Mouse (Mus musculus): ENCODE measurements around the gene Ankrd65. TPM values are rescaled to one million over a fixed set of nuclear protein-coding genes. Genes with fewer than 3 reads are reported as not detected.

Gene Ankrd65
- polyA plus RNA-seq, 1 experiment from 2014 or later: not detected

DNA sequence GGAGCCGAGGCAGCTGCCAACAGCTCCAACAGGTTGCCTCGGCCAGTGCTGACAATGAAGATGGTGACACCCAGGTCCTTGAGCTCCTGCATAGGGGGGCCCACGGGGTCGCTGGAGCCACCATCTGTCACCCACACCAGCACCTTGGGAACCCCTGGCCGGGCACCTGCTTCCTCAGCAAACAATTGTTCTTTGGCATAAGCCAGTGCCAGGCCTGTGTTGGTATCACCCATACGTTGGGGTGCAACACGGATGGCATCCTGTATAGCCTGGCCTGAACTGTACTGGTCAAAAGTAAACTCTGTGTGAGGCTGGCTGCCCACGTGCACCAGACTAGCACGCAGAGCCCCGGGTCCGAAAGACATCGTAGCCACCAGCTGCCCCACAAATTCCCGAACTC is 17.5 kb upstream of the Ankrd65 start:
- H3K36me3 ChIP-seq (ENCODE audit: control insufficient read depth, insufficient read depth, low read length): no peaks in the 10 kb centered on the region
- no peaks in the 10 kb centered on the region for H3K9me3 ChIP-seq (ENCODE audit: control insufficient read depth, low read length)
- no peaks in the 10 kb centered on the region for H3K27me3 ChIP-seq (ENCODE audit: control insufficient read depth, insufficient read depth, low read length)
- no peak overlapping the region for H3K4me3 ChIP-seq (ENCODE audit: low read depth, low read length)
- no peak overlapping the region for H3K27ac ChIP-seq (ENCODE audit: low read depth, low read length)
- 84% methylated on average over 13 of the region's 13 CpGs for WGBS
- DNase-seq (ENCODE audit: low spot score) (no peak), ATAC-seq (ENCODE audit: insufficient read depth, low FRiP score, low TSS enrichment) (no peak)
- peaks cover 6% of the 10 kb centered on the region for H3K4me1 ChIP-seq (ENCODE audit: control insufficient read depth, insufficient read depth, low read length)
- H3K4me2 ChIP-seq (ENCODE audit: low read depth): no peak overlapping the region
- no peak overlapping the region for H3K9ac ChIP-seq (ENCODE audit: low read length)

DNA sequence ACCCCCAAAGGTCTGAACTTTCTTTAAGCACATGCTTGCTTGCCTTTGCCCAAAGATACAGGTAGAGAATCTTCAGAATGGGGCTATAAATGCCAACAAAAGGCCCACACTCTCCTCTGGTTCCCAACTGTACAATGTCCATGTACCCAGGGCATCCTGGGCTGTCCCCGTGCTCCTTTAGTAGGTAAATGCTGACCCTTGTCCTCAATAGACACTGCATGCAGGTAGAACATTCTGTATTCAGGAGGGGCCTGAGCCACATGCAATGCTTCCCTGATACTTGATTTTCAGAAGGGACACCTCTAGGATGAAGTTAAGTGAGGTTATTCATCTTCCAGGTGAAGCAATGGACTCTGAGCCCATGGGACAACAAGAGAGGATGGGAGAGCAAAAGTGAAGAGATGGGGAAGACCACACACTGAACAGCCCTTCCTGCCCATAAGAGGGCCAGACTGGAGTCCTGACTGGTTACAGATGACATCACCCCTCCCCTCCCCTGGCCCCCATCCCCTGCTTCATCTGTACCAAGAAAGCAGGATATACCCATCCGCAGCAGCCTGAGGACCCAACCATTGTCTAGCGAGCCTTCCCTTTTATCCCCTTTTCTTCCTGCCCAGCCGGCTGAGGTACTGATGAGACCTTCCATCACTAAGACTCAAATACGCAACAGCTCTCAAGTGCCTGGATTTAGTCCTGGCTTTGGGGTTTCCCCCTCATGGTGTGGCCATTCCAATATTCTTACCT is 16.7 kb upstream of the Ankrd65 start:
- H3K27me3 ChIP-seq (ENCODE audit: control insufficient read depth, insufficient read depth, low read length): no peaks in the 10 kb centered on the region
- DNase-seq (ENCODE audit: low spot score) (no peak), ATAC-seq (ENCODE audit: insufficient read depth, low FRiP score, low TSS enrichment) (no peak)
- WGBS: 49% methylated on average over 5 of the region's 5 CpGs
- no peaks in the 10 kb centered on the region for H3K36me3 ChIP-seq (ENCODE audit: control insufficient read depth, insufficient read depth, low read length)
- no peak overlapping the region for H3K9ac ChIP-seq (ENCODE audit: low read length)
- peaks cover 6% of the 10 kb centered on the region for H3K4me1 ChIP-seq (ENCODE audit: control insufficient read depth, insufficient read depth, low read length)
- no peaks in the 10 kb centered on the region for H3K9me3 ChIP-seq (ENCODE audit: control insufficient read depth, low read length)
- peak overlapping the region; percentile 68 for H3K4me2 ChIP-seq (ENCODE audit: low read depth)
- H3K4me3 ChIP-seq (ENCODE audit: low read depth, low read length): peak overlapping the region; percentile 30; the same call in 1 of the 2 replicates
- H3K27ac ChIP-seq (ENCODE audit: low read depth, low read length): no peak overlapping the region

DNA sequence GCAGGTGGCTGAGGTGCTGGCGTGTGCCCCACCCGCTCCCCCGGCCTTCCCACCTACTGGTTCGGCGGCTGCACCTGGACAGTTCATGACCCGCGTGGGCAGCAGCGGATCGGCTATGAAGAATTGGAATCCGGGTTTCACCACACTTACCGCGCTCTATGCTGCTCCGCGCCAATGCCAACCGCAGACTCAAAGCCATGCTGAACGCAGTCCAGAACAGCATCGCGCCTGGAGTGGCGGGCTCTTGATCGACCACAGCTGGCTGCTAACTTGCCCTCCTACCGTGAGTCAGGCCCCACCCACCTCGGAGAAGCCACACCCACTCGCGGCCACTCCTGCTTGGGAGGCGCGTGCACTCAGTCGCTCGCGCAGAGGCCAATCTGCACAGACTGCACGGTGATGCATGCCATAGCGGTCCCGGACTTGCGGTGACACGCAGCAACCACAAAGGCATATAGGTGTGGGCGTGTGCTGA is 15.9 kb upstream of the Ankrd65 start, which contains the start of gene Vwa1:
Gene Vwa1 (minus strand): TSS at position 419 of the 475 bp plus-strand sequence.
- peak within 1 kb of the TSS; percentile 44 for H3K9ac ChIP-seq (ENCODE audit: low read length)
- H3K4me2 ChIP-seq (ENCODE audit: low read depth): peak within 1 kb of the TSS; percentile 68
- no peaks in the 10 kb centered on the region for H3K36me3 ChIP-seq (ENCODE audit: control insufficient read depth, insufficient read depth, low read length)
- no peaks in the 10 kb centered on the region for H3K27me3 ChIP-seq (ENCODE audit: control insufficient read depth, insufficient read depth, low read length)
- DNase-seq (ENCODE audit: low spot score) (peak; percentile 86), ATAC-seq (ENCODE audit: insufficient read depth, low FRiP score, low TSS enrichment) (peak; percentile 31)
- H3K27ac ChIP-seq (ENCODE audit: low read depth, low read length): no peak within 1 kb of the TSS; the same call in 1 of the 2 replicates
- H3K4me1 ChIP-seq (ENCODE audit: control insufficient read depth, insufficient read depth, low read length): peaks cover 6% of the 10 kb centered on the region
- 1% methylated on average over 35 of the region's 35 CpGs for WGBS
- peak within 1 kb of the TSS; percentile 30 for H3K4me3 ChIP-seq (ENCODE audit: low read depth, low read length)
- no peaks in the 10 kb centered on the region for H3K9me3 ChIP-seq (ENCODE audit: control insufficient read depth, low read length)

- WGBS: 64% methylated on average over 9 of the region's 9 CpGs
- no peak overlapping the region; the same call in 1 of the 2 replicates for H3K27ac ChIP-seq (ENCODE audit: low read depth, low read length)
- peaks cover 6% of the 10 kb centered on the region for H3K4me1 ChIP-seq (ENCODE audit: control insufficient read depth, insufficient read depth, low read length)
- H3K27me3 ChIP-seq (ENCODE audit: control insufficient read depth, insufficient read depth, low read length): no peaks in the 10 kb centered on the region
- no peak for DNase-seq (ENCODE audit: low spot score)
- no peaks in the 10 kb centered on the region for H3K9me3 ChIP-seq (ENCODE audit: control insufficient read depth, low read length)
- no peak for ATAC-seq (ENCODE audit: insufficient read depth, low FRiP score, low TSS enrichment)
- H3K9ac ChIP-seq (ENCODE audit: low read length): peak overlapping the region; percentile 44; the same call in 1 of the 2 replicates
- peak overlapping the region; percentile 68 for H3K4me2 ChIP-seq (ENCODE audit: low read depth)
- H3K4me3 ChIP-seq (ENCODE audit: low read depth, low read length): no peak overlapping the region
- no peaks in the 10 kb centered on the region for H3K36me3 ChIP-seq (ENCODE audit: control insufficient read depth, insufficient read depth, low read length)
Measured at GRCm38 (mm10) chr4:155774971-155775740, 15.1 kb upstream of the Ankrd65 start.

DNA sequence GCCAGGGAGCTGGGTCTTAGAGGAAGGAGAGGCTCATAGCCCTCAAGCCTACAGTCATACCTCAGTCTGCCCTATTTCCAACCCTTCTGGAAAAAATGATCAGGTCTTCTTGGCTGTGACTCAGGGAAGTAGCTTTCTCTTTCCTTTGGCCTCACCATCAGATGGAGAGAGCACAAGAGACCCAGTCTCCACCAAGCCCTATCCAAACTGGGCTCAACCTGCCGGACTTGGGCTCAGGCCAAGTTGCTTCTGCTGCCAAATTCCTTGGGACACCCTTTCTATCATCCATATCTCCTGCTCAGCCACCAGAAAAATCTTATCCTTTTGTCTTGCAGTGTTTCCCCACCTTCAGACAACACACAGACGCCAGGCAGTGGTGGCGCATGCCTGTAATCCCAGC is 14.4 kb upstream of the Ankrd65 start:
- Histone ChIP-seq H3K9me3 (ENCODE audit: control insufficient read depth, low read length) (no peaks in the 10 kb centered on the region), H3K27me3 (ENCODE audit: control insufficient read depth, insufficient read depth, low read length) (no peaks in the 10 kb centered on the region), H3K4me1 (ENCODE audit: control insufficient read depth, insufficient read depth, low read length) (peaks cover 6% of the 10 kb centered on the region), H3K4me3 (ENCODE audit: low read depth, low read length) (no peak overlapping the region), H3K36me3 (ENCODE audit: control insufficient read depth, insufficient read depth, low read length) (no peaks in the 10 kb centered on the region), H3K9ac (ENCODE audit: low read length) (no peak overlapping the region), H3K4me2 (ENCODE audit: low read depth) (no peak overlapping the region), H3K27ac (ENCODE audit: low read depth, low read length) (no peak overlapping the region; the same call in 1 of the 2 replicates)
- 90% methylated on average over 3 of the region's 3 CpGs for WGBS
- ATAC-seq (ENCODE audit: insufficient read depth, low FRiP score, low TSS enrichment) (no peak), DNase-seq (ENCODE audit: low spot score) (no peak)

DNA sequence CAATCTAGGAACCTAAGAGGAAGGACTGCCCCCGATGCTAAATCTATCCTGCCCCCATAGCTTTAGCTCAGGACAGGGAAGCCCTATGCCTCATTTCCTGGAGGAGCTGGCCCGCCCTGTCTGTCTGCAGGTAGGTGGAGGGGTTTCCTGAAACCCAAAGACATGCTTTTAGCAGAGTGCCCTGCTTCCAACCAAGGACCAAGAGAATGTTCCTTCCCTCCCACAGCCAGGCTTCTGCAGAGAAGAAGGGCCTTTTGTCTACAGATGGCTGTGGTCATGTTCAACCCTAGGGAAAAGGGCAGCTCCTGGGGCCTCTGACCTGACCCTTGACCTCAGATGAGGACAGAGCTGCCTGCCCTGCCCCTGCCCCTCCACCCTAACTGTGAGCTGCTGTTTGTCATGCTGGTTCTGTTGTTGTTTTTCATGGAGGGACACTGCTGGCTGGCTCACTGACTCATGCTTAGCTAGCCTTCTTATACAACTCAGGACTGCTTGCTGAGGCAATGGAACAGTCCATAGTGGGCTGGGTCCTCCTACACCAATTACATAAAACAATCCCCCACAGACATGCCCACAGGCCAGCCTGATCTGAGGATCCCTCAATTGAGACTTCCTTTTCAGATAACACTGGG is 13.4 kb upstream of the Ankrd65 start:
- WGBS: 34% methylated on average over 2 of the region's 2 CpGs
- no peak overlapping the region for H3K4me3 ChIP-seq (ENCODE audit: low read depth, low read length)
- H3K9me3 ChIP-seq (ENCODE audit: control insufficient read depth, low read length): no peaks in the 10 kb centered on the region
- H3K9ac ChIP-seq (ENCODE audit: low read length): no peak overlapping the region; the same call in 1 of the 2 replicates
- ATAC-seq (ENCODE audit: insufficient read depth, low FRiP score, low TSS enrichment) (no peak), DNase-seq (ENCODE audit: low spot score) (no peak)
- H3K27ac ChIP-seq (ENCODE audit: low read depth, low read length): 0 out of 2 replicates have a peak overlapping the region, but pooled peaks have one; percentile 4
- H3K27me3 ChIP-seq (ENCODE audit: control insufficient read depth, insufficient read depth, low read length): no peaks in the 10 kb centered on the region
- no peaks in the 10 kb centered on the region for H3K36me3 ChIP-seq (ENCODE audit: control insufficient read depth, insufficient read depth, low read length)
- H3K4me2 ChIP-seq (ENCODE audit: low read depth): no peak overlapping the region
- peaks cover 6% of the 10 kb centered on the region for H3K4me1 ChIP-seq (ENCODE audit: control insufficient read depth, insufficient read depth, low read length)

GRCm38 (mm10) chr4:155777816-155778215 is 12.4 kb upstream of the Ankrd65 start:
- Histone ChIP-seq H3K9me3 (ENCODE audit: control insufficient read depth, low read length) (no peaks in the 10 kb centered on the region), H3K4me2 (ENCODE audit: low read depth) (no peak overlapping the region), H3K4me3 (ENCODE audit: low read depth, low read length) (no peak overlapping the region), H3K27me3 (ENCODE audit: control insufficient read depth, insufficient read depth, low read length) (no peaks in the 10 kb centered on the region), H3K27ac (ENCODE audit: low read depth, low read length) (no peak overlapping the region), H3K36me3 (ENCODE audit: control insufficient read depth, insufficient read depth, low read length) (no peaks in the 10 kb centered on the region), H3K9ac (ENCODE audit: low read length) (no peak overlapping the region), H3K4me1 (ENCODE audit: control insufficient read depth, insufficient read depth, low read length) (peaks cover 6% of the 10 kb centered on the region)
- WGBS: 74% methylated on average over 2 of the region's 2 CpGs
- DNase-seq (ENCODE audit: low spot score) (no peak), ATAC-seq (ENCODE audit: insufficient read depth, low FRiP score, low TSS enrichment) (no peak)

DNA sequence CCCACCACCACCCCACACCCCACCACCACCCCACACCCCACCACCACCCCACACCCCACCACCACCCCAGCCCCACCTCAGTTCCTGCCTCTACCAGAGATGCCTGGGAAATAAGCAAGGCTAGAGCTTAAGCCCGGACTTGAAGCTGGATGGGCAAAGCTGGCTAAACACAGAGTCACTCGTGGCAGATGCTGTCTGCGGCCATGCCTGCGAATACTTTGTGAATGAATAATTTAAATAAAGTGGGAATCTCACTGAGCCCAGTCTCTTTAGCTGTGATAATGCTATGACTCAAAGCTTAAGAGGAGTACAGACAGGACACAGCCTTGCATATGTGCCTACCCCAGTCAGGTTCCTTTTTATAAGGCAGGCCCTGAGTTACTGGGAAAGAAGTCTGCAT is 10.7 kb upstream of the Ankrd65 start:
- DNase-seq (ENCODE audit: low spot score) (no peak), ATAC-seq (ENCODE audit: insufficient read depth, low FRiP score, low TSS enrichment) (no peak)
- H3K9ac ChIP-seq (ENCODE audit: low read length): no peak overlapping the region
- H3K9me3 ChIP-seq (ENCODE audit: control insufficient read depth, low read length): no peaks in the 10 kb centered on the region
- no peaks in the 10 kb centered on the region for H3K27me3 ChIP-seq (ENCODE audit: control insufficient read depth, insufficient read depth, low read length)
- 87% methylated on average over 4 of the region's 4 CpGs for WGBS
- H3K36me3 ChIP-seq (ENCODE audit: control insufficient read depth, insufficient read depth, low read length): no peaks in the 10 kb centered on the region
- H3K27ac ChIP-seq (ENCODE audit: low read depth, low read length): no peak overlapping the region
- H3K4me3 ChIP-seq (ENCODE audit: low read depth, low read length): no peak overlapping the region
- H3K4me1 ChIP-seq (ENCODE audit: control insufficient read depth, insufficient read depth, low read length): 0 out of 2 replicates have a peak, but pooled peaks cover 2% of the 10 kb centered on the region
- no peak overlapping the region for H3K4me2 ChIP-seq (ENCODE audit: low read depth)

Measured in neural tube, embryonic 11.5 days (tissue).